Mouse (Mus musculus) adrenal gland, adult 8-10 months (tissue): ENCODE measurements at regions not wholly inside any gene's neighbourhood (a gene's known extent, or its start where the extent isn't known, plus 50 kb on each side); places are given as distances from the start of the nearest gene placed in this dataset.

Source experiments
- DNase-seq: peaks from one replicate; pipeline ENCODE4 v3.0.0; 2022

GRCm38 (mm10) chr13:43724161-43724560, 60.4 kb upstream of the Cd83 start:
- DNase-seq: no peak

DNA sequence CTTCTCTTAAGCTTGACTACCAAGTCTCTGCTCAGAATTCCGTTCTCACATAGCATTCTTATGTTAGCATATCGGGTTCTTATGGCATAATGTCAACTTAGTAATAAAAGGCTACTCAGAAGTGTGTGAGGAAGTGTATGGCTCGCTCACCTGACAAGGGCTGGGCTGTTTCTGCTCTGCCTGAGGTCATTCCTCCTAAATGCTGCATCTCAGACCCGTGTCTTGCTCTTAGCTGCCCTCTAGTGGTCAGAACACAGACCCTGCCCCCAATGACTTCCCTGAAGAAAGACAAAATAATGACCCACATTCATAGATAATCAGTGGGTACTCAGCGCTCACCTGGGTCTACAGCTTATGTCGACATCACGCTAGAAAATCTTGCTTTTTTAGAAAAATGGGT, 58.9 kb upstream of the Cd83 start:
- DNase-seq: peak; percentile 13

DNA sequence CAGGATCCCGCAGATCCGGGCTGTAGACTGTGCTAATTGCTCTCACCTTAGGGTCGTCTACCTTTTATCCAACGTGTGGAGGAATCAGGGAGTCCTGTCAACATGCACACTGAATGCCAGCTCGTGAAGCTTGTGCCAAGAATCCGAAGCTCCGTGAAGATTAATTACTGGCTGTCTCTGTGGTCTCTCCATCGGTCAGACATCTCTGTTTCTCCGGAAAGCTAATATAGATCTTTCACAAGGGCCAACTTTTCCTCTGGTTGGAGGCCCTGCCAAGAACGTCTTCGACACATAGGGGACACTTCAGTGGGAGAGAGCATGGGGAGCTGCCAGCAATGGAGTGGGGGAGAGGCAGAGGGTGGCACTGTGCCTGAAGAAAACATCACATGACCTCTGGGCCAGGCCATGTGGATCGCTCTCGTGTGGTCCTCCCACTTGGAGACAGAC, 57.7 kb upstream of the Cd83 start:
- no peak for DNase-seq

DNA sequence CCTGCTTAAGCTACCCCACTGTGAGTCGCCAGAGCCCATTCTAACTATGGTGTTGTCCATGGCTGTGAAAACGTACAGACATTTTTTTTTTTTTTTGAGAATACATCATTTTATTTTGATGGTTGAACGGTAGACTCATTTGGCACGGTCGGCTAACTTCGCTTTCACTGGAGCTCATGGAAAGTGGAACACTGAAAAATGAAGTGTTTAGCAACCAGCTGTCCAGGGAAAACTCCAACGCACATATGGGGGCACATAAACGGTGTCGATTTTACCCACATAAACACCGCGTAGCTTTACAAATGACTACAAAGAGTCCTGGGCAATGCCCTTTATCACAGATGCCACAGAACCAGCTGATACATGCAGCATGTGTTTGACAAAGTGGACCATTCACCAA, 55.0 kb upstream of the Cd83 start:
- no peak for DNase-seq

- DNase-seq: no peak
These were observed 51.5 kb upstream of the Cd83 start for GRCm38 (mm10) chr13:43733061-43733460.

GRCm38 (mm10) chr13:43734641-43735040, 49.9 kb upstream of the Cd83 start:
- peak; percentile 36 for DNase-seq
